Mouse (Mus musculus) liver, embryonic 14.5 days (tissue): ENCODE measurements at regions not wholly inside any gene's neighbourhood (a gene's known extent, or its start where the extent isn't known, plus 50 kb on each side); places are given as distances from the start of the nearest gene placed in this dataset.

Source experiments
- CTCF ChIP-seq: IDR thresholded peaks from 2 replicates; pipeline ENCODE4 v1.5.1; 2016; ENCODE audit warnings: antibody characterized with exemption, low read depth, control low read depth
- EP300 ChIP-seq: IDR thresholded peaks from 2 replicates; pipeline ENCODE4 v1.6.1; 2016; ENCODE audit warnings: antibody characterized with exemption, low read depth

GRCm38 (mm10) chr1:42261031-42261430, 434.5 kb upstream of the Pou3f3 start:
- no peak for TF ChIP-seq CTCF
- no peak for TF ChIP-seq EP300
